8 mouse cellular contexts compared by ENCODE assay signal in the genomic region with DNA sequence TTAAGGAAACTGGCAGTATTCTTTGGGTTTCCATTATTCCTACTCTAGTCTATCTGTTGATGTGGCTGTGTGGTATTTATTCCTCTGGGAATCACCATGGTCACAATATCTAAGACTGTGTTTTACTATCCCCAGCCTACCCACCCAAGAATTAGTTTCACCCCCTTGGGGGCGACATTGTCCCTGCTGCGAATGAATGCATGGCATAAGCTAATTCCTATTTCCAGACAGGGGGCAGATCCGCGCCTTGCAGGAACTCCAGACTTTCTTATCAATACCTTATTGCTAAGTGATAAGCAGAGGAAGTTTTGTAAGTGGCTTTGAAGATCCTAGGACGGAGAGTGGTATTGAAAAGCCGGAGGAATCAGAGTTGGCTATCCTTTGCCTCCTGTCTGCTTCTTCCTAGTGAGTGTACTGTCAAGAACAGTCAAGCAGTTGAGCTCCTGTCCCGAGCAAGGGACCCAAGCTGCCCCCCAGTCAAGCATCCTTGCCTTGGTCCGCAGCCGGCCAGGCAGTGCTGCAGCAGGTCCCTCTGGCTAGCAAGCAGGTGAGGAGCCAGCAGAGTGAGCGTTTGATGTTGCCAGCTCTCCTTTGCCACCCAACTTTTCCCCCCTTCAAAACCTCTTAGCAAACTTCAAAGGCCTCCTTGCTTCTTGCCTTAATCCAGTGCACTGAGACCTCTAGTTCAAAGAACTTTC.
DNase-seq lines count a peak whose midpoint lies in the region; ATAC-seq lines count a peak whose summit lies in the region.

No protein-coding gene starts in this region.

- intact Hi-C loops in left cerebral cortex, postnatal 14 days (cut with DNase I) = loop anchor here (5.0 to 10.0 kb wide), 2 partner anchors 540 to 1418 kb away; no protein-coding TSS in a partner anchor
- intact Hi-C loops in left cerebral cortex, postnatal 36 days (cut with DNase I) = loop anchor here (10.0 kb wide), 1 partner anchor 1420 kb away; a partner anchor contains a TSS

- 6% methylated on average over 10 of the region's 10 CpGs for WGBS in embryonic facial prominence, embryonic 12.5 days
- 11% methylated on average over 10 of the region's 10 CpGs for WGBS in hindbrain, embryonic 11.5 days
- 2% methylated on average over 10 of the region's 10 CpGs for WGBS in midbrain, embryonic 13.5 days

- H3K36me3 ChIP-seq in embryonic facial prominence, embryonic 12.5 days = no peaks in the 10 kb centered on the region
- no peaks in the 10 kb centered on the region for H3K36me3 ChIP-seq in hindbrain, embryonic 11.5 days (ENCODE audit: control insufficient read depth, insufficient read depth, low read length)
- no peaks in the 10 kb centered on the region for H3K36me3 ChIP-seq in midbrain, embryonic 13.5 days

- 0 out of 2 replicates have a peak overlapping the region, but pooled peaks have one; percentile 13 for H3K4me3 ChIP-seq in embryonic facial prominence, embryonic 12.5 days
- no peak overlapping the region for H3K4me3 ChIP-seq in hindbrain, embryonic 11.5 days (ENCODE audit: low read depth, low read length)
- H3K4me3 ChIP-seq in midbrain, embryonic 13.5 days (replicated peaks) = peak overlapping the region; percentile 20

- peaks cover 32% of the 10 kb centered on the region for H3K4me1 ChIP-seq in embryonic facial prominence, embryonic 12.5 days
- H3K4me1 ChIP-seq in hindbrain, embryonic 11.5 days (replicated peaks; ENCODE audit: control insufficient read depth, insufficient read depth, low read length) = peaks cover 8% of the 10 kb centered on the region; the same call in 1 of the 2 replicates
- peaks cover 57% of the 10 kb centered on the region for H3K4me1 ChIP-seq in midbrain, embryonic 13.5 days (replicated peaks)

- no peak overlapping the region for H3K27ac ChIP-seq in embryonic facial prominence, embryonic 12.5 days
- peak overlapping the region; percentile 52 for H3K27ac ChIP-seq in hindbrain, embryonic 11.5 days (ENCODE audit: low read depth, low read length)
- H3K27ac ChIP-seq in midbrain, embryonic 13.5 days = peak overlapping the region; percentile 79

- H3K27me3 ChIP-seq in embryonic facial prominence, embryonic 12.5 days = peaks cover 5% of the 10 kb centered on the region; the same call in 1 of the 2 replicates
- no peaks in the 10 kb centered on the region for H3K27me3 ChIP-seq in hindbrain, embryonic 11.5 days (ENCODE audit: control insufficient read depth, insufficient read depth, low read length)
- H3K27me3 ChIP-seq in midbrain, embryonic 13.5 days = no peaks in the 10 kb centered on the region

- no peak for ATAC-seq in embryonic facial prominence, embryonic 12.5 days (ENCODE audit: insufficient number of reproducible peaks, insufficient read depth, low FRiP score, low TSS enrichment)
- 0 out of 2 replicates have a peak, but pooled peaks have one; percentile 41 for ATAC-seq in hindbrain, embryonic 11.5 days (ENCODE audit: low FRiP score)
- peak; percentile 49; the same call in 1 of the 2 replicates for ATAC-seq in midbrain, embryonic 13.5 days

- DNase-seq in left cerebral cortex, postnatal 14 days (ENCODE audit: low spot score in 2 of 2) = peak; percentile 27 to 34
- no peak for DNase-seq in left cerebral cortex, postnatal 36 days (ENCODE audit: low spot score in 2 of 2)
- peak; percentile 47 for DNase-seq in hindbrain, embryonic 11.5 days (ENCODE audit: low spot score)
- no peak for DNase-seq in spleen, postnatal 36 days (ENCODE audit: low spot score in 2 of 2)
- no peak for DNase-seq in thymus, adult 18-20 months
- DNase-seq in cerebellum, postnatal 36 days = no peak

- 0 out of 2 replicates have a peak overlapping the region, but pooled peaks have one; percentile 33 for H3K9ac ChIP-seq in embryonic facial prominence, embryonic 12.5 days
- no peak overlapping the region for H3K9ac ChIP-seq in hindbrain, embryonic 11.5 days (ENCODE audit: low read depth, low read length)
- peak overlapping the region; percentile 44; the same call in 1 of the 2 replicates for H3K9ac ChIP-seq in midbrain, embryonic 13.5 days (replicated peaks)

- H3K4me2 ChIP-seq in embryonic facial prominence, embryonic 12.5 days (replicated peaks) = peak overlapping the region; percentile 41
- H3K4me2 ChIP-seq in hindbrain, embryonic 11.5 days (replicated peaks; ENCODE audit: low read depth, low read length) = peak overlapping the region; percentile 35
- H3K4me2 ChIP-seq in midbrain, embryonic 13.5 days (replicated peaks) = peak overlapping the region; percentile 51

- H3K9me3 ChIP-seq in embryonic facial prominence, embryonic 12.5 days = no peaks in the 10 kb centered on the region
- H3K9me3 ChIP-seq in hindbrain, embryonic 11.5 days (ENCODE audit: control insufficient read depth, low read length) = no peaks in the 10 kb centered on the region
- H3K9me3 ChIP-seq in midbrain, embryonic 13.5 days = no peaks in the 10 kb centered on the region

Comparison
In these comparisons a context has a peak if more than half of its experiments do, and no peak if none do; other contexts are left out.
1. DNase-seq: peak in left cerebral cortex, postnatal 14 days (2 of 2) and hindbrain, embryonic 11.5 days (single experiment); none in left cerebral cortex, postnatal 36 days (0 of 2), spleen, postnatal 36 days (0 of 2), thymus, adult 18-20 months (0 of 2) and cerebellum, postnatal 36 days (0 of 2).
2. Peak in every context shown above with its lines, with median percentiles within 50 percentile points of each other: H3K4me2 ChIP-seq.